Mouse (Mus musculus) hindbrain, postnatal 0 days (tissue): ENCODE results near the gene Cd209d. TPM values are rescaled to one million over a fixed set of nuclear protein-coding genes. Genes with fewer than 3 reads are reported as not detected.
"Not testable (repeated sequence)": the region's sequence is repeated elsewhere in the genome, so short reads cannot be mapped to it uniquely, and the experiment has no call there.

Experiments
- ATAC-seq: fragments of 200-750 bp; cut with Nextera tagmentation; 2 replicates; pipeline ENCODE4 v1.8.0; 2017; ENCODE audit warnings: mild to moderate bottlenecking, moderate TSS enrichment, moderate library complexity
- DNase-seq: peaks from one replicate; pipeline ENCODE4 v3.0.0-alpha.2; 2015; ENCODE audit warnings: low spot score
- H3K27ac ChIP-seq: fragments of 300-500 bp; sonication (generic); 2 replicates; pipeline ENCODE4 v1.5.1; 2014; ENCODE audit warnings: mild to moderate bottlenecking
- H3K27me3 ChIP-seq: fragments of 300-500 bp; sonication (generic); 2 replicates; pipeline ENCODE4 v1.6.1; 2014; ENCODE audit warnings: low read length, mixed read lengths; ENCODE audit not compliant: insufficient read depth
- H3K36me3 ChIP-seq: fragments of 300-500 bp; sonication (generic); 2 replicates; pipeline ENCODE4 v1.6.1; 2014; ENCODE audit warnings: low read length, mixed read lengths; ENCODE audit not compliant: insufficient read depth
- H3K4me1 ChIP-seq: fragments of 300-500 bp; sonication (generic); 2 replicates; pipeline ENCODE4 v1.6.1; 2014; ENCODE audit warnings: antibody characterized with exemption, low read length, mixed read lengths; ENCODE audit not compliant: insufficient read depth
- H3K4me2 ChIP-seq: fragments of 300-500 bp; sonication (generic); 2 replicates; pipeline ENCODE4 v1.6.1; 2014; ENCODE audit warnings: low read depth, mild to moderate bottlenecking, low read length, moderate library complexity, mixed read lengths
- H3K4me3 ChIP-seq: fragments of 300-500 bp; sonication (generic); 2 replicates; pipeline ENCODE4 v1.5.1; 2014; ENCODE audit warnings: low read length
- H3K9ac ChIP-seq: fragments of 300-500 bp; sonication (generic); replicated peaks from 2 replicates; pipeline ENCODE4 v1.6.1; 2014; ENCODE audit warnings: mild to moderate bottlenecking, low read length, moderate library complexity, mixed read lengths
- H3K9me3 ChIP-seq: fragments of 300-500 bp; sonication (generic); 2 replicates; pipeline ENCODE4 v1.6.1; 2016; ENCODE audit warnings: low read length, mixed read lengths
- CTCF ChIP-seq: IDR thresholded peaks from 2 replicates; pipeline ENCODE4 v1.5.1; 2016; ENCODE audit warnings: antibody characterized with exemption, control low read depth, low read depth
- WGBS: fragments of 180-500 bp; shearing (Covaris S2); extraction: QIAGEN DNeasy Blood & Tissue Kit; methylation state at CpG from one replicate; pipeline ENCODE4 v1.1.7; 2014; 5-methylcytosine and 5-hydroxymethylcytosine counted together
- polyA plus RNA-seq: library from polyadenylated mRNA; unstranded; fragments of >200 nt; fragmentation: Nextera tagmentation; extraction: Ambion mirVana; gene quantifications from 2 replicates; pipeline ENCODE4 v1.2.1, GENCODE M21; 2015
- total RNA-seq: library from RNA; depleted of rRNA; stranded (reverse); fragments of >200 nt; gene quantifications from 2 replicates; pipeline ENCODE4 v1.2.3, GENCODE M21; 2014; rRNA removed

Cd209d gene
- total RNA-seq (not detected in 2 replicates), polyA plus RNA-seq (not detected in 2 replicates)

DNA sequence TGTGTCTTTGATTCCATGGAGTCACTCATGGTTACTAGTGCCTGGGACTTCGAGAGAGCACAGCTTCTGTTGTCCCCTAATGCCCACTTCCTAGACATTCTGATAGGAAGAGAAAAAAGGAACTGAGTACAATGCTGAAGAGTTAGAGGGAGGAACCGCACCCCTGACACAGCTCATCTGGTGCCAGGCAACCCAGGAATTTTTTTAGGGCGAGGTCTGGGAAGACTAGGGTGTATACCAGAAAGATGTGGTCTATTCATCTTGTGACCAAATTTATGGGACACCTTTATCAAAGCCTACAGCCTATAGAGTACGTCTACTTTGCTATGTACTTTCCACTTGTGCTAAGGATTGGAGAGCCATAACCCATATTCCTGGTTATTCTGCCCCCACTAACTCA, at the start of gene Cd209d:
TSS of gene Cd209d (minus strand) at position 101 of the 400 bp plus-strand sequence.
- no peaks in the 10 kb centered on the region for H3K27me3 ChIP-seq
- H3K36me3 ChIP-seq: no peaks in the 10 kb centered on the region
- TF ChIP-seq CTCF: no peak
- WGBS: 68% methylated on average over 4 of the region's 4 CpGs
- no peak for DNase-seq
- no peak for ATAC-seq
- H3K9me3 ChIP-seq: peaks cover 4% of the 10 kb centered on the region
- H3K4me1 ChIP-seq: no peaks in the 10 kb centered on the region
- no peak within 1 kb of the TSS for H3K27ac ChIP-seq
- no peak within 1 kb of the TSS for H3K9ac ChIP-seq
- H3K4me3 ChIP-seq: no peak within 1 kb of the TSS
- H3K4me2 ChIP-seq: no peak within 1 kb of the TSS

DNA sequence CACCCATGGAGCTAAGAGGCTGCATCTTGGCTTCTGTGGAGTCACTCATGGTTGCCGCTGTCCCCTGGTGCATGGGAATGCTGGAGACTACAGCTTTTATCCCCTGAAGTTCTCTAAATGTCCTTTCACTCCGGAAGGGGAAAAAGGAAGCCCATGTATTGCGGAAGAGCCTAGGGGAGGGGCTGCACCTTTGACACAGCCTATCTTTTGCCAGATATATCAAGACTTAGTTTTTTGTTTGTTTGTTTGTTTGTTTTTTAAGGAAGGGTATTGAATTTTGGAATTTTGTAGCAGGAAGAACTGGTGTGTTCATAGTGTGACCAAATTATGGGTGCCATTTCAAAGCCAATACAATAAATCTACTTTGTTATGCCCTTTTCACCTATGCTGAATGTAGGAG, 48.4 kb upstream of the Cd209d start, which contains the start of gene Cd209b:
TSS of gene Cd209b (minus strand) at position 101 of the 400 bp plus-strand sequence.
- H3K4me3 ChIP-seq: no peak within 1 kb of the TSS
- H3K4me1 ChIP-seq: no peaks in the 10 kb centered on the region
- no peak within 1 kb of the TSS for H3K9ac ChIP-seq
- no peak within 1 kb of the TSS for H3K4me2 ChIP-seq
- WGBS: 88% methylated on average over 3 of the region's 3 CpGs
- H3K9me3 ChIP-seq: peaks cover 8% of the 10 kb centered on the region; the same call in 1 of the 2 replicates
- DNase-seq (no peak), ATAC-seq (no peak)
- H3K36me3 ChIP-seq: no peaks in the 10 kb centered on the region
- H3K27ac ChIP-seq: no peak within 1 kb of the TSS
- TF ChIP-seq CTCF: no peak
- no peaks in the 10 kb centered on the region for H3K27me3 ChIP-seq

DNA sequence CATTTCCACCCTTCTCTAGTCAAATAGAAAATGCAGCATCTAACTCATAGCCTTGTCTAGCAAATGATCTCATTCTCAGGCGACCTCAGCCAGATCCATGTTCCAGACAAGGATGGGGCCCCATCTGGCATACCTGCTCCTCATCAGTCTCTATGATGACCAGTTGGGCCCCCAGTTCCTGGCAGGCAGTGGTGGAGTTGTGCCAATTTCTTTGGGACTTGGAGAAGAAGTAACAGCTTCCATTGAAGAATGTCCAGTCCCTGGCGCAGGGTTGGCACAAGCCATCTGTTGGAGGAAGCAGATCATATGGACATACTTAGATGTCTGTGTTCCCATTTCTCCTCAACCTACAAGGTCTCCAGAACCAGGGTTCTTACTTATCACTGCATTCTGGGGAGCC, 2.2 kb downstream of the Cd209d start:
- peaks cover 11% of the 10 kb centered on the region for H3K9me3 ChIP-seq
- no peak overlapping the region for H3K4me2 ChIP-seq
- H3K4me1 ChIP-seq: no peaks in the 10 kb centered on the region
- H3K27me3 ChIP-seq: no peaks in the 10 kb centered on the region
- TF ChIP-seq CTCF: no peak
- H3K4me3 ChIP-seq: no peak overlapping the region
- H3K9ac ChIP-seq: no peak overlapping the region
- 88% methylated on average over 2 of the region's 2 CpGs for WGBS
- ATAC-seq: no peak
- H3K36me3 ChIP-seq: no peaks in the 10 kb centered on the region
- no peak for DNase-seq
- no peak overlapping the region for H3K27ac ChIP-seq

DNA sequence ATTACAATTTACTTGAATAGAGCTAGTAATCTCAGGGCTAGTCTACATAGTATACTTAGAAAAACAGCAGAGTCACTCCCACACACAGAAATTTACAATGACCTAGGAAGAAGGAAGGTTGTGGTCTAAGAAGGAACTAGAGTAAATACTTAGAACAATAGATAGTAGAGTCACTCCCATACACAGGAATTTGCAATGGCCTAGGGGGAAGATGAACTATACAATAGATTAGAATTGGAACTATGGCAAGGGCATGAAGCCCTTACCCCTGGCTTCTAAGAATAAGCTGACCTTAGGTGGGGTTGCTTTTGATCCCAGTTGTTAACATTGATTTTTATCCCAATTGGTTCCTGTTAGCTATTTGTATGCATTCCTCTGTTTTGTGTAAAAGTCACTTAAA, 15.6 kb downstream of the Cd209d start:
- not testable (repeated sequence) for H3K9ac ChIP-seq, H3K36me3 ChIP-seq, ATAC-seq, DNase-seq, H3K27ac ChIP-seq, H3K4me1 ChIP-seq, H3K4me2 ChIP-seq, H3K27me3 ChIP-seq, H3K4me3 ChIP-seq
- H3K9me3 ChIP-seq: peaks cover 14% of the 10 kb centered on the region; the same call in 1 of the 2 replicates

DNA sequence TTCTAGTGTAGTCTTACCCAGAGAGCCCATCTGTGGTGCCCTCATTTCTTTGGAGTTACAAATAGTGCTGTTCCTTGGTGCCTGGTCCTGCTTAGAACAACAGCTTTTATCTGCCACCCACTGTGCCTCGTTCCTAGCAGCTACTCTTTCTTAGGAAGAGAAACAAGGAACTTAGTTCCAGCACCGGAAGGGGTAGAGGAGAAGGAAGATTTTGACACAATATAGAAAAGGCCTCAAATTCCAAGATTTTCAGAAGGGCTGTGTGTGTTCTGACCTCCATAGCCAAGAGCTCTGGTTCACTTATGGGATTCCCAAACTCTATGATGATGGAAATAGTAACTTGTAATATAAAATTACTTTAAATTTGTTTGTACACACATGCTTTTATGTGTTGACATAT, 24.1 kb downstream of the Cd209d start, which contains the start of gene Cd209e:
TSS of gene Cd209e (minus strand) at position 101 of the 400 bp plus-strand sequence.
- 66% methylated on average over 2 of the region's 2 CpGs for WGBS
- no peaks in the 10 kb centered on the region for H3K27me3 ChIP-seq
- H3K4me3 ChIP-seq: no peak within 1 kb of the TSS
- DNase-seq (no peak), ATAC-seq (no peak)
- H3K27ac ChIP-seq: no peak within 1 kb of the TSS
- H3K36me3 ChIP-seq: no peaks in the 10 kb centered on the region
- TF ChIP-seq CTCF: no peak
- peaks cover 4% of the 10 kb centered on the region; the same call in 1 of the 2 replicates for H3K9me3 ChIP-seq
- no peaks in the 10 kb centered on the region for H3K4me1 ChIP-seq
- no peak within 1 kb of the TSS for H3K9ac ChIP-seq
- H3K4me2 ChIP-seq: no peak within 1 kb of the TSS

Other genes starting within 250 kb of the Cd209d start
- 9.7 and 23.9 TPM in 2 replicates for gene Stxbp2, start 247.6 kb downstream of the Cd209d start, total RNA-seq
- 32.7 and 38.5 TPM in 2 replicates for gene Stxbp2, start 247.6 kb downstream of the Cd209d start, polyA plus RNA-seq
- not detected in 2 replicates for gene Retn, start 222.8 kb downstream of the Cd209d start, total RNA-seq
- gene Retn, start 222.8 kb downstream of the Cd209d start, polyA plus RNA-seq: 0.44 and 0.60 TPM in 2 replicates
- gene Mcemp1, start 212.8 kb downstream of the Cd209d start, total RNA-seq: not detected in 2 replicates
- 0.09 and 0.23 TPM in 2 replicates for gene Mcemp1, start 212.8 kb downstream of the Cd209d start, polyA plus RNA-seq
- gene Fcor, start 206.2 kb downstream of the Cd209d start, total RNA-seq: 21.2 TPM in 1 of 2 replicates, not detected in the other
- gene Fcor, start 206.2 kb downstream of the Cd209d start, polyA plus RNA-seq: 27.0 and 27.5 TPM in 2 replicates
- 53.3 and 64.8 TPM in 2 replicates for gene Trappc5, start 202.3 kb downstream of the Cd209d start, total RNA-seq
- gene Trappc5, start 202.3 kb downstream of the Cd209d start, polyA plus RNA-seq: 53.9 and 55.8 TPM in 2 replicates
- gene Fcer2a, start 184.4 kb downstream of the Cd209d start, total RNA-seq: not detected in 2 replicates
- gene Fcer2a, start 184.4 kb downstream of the Cd209d start, polyA plus RNA-seq: 0.41 and 0.44 TPM in 2 replicates
- gene Clec4g, start 157.9 kb downstream of the Cd209d start, total RNA-seq: not detected in 2 replicates
- not detected in 2 replicates for gene Clec4g, start 157.9 kb downstream of the Cd209d start, polyA plus RNA-seq
- gene Cd209a, start 129.6 kb downstream of the Cd209d start, total RNA-seq: not detected in 2 replicates
- 0.29 TPM in 1 of 2 replicates, not detected in the other for gene Cd209a, start 129.6 kb downstream of the Cd209d start, polyA plus RNA-seq
- not detected in 2 replicates for gene Cd209e, start 24.2 kb downstream of the Cd209d start, total RNA-seq
- gene Cd209e, start 24.2 kb downstream of the Cd209d start, polyA plus RNA-seq: not detected in 2 replicates
- gene Cd209b, start 48.3 kb upstream of the Cd209d start, total RNA-seq: not detected in 2 replicates
- 0.11 TPM in 1 of 2 replicates, not detected in the other for gene Cd209b, start 48.3 kb upstream of the Cd209d start, polyA plus RNA-seq
- not detected in 2 replicates for gene Cd209c, start 76.2 kb upstream of the Cd209d start, total RNA-seq
- 0.21 and 0.43 TPM in 2 replicates for gene Cd209c, start 76.2 kb upstream of the Cd209d start, polyA plus RNA-seq
- 0.40 TPM in 1 of 2 replicates, not detected in the other for gene Cd209f, start 227.3 kb upstream of the Cd209d start, total RNA-seq
- 0.35 and 1.3 TPM in 2 replicates for gene Cd209f, start 227.3 kb upstream of the Cd209d start, polyA plus RNA-seq